Mouse (Mus musculus) CH12.LX (cell line): Measurements from ENCODE around the gene Sh2b1. TPM values are rescaled to one million over a fixed set of nuclear protein-coding genes. Genes with fewer than 3 reads are reported as not detected.

ENCODE experiments used
- DNase-seq: peaks from one replicate; pipeline ENCODE4 v3.0.0-alpha.2; 2013; ENCODE audit errors: extremely low read depth
- H3K27ac ChIP-seq: 2 replicates; pipeline ENCODE4 v1.5.1; 2012; ENCODE audit warnings: low read depth, mild to moderate bottlenecking, control low read depth, moderate library complexity; ENCODE audit not compliant: insufficient read depth
- H3K27me3 ChIP-seq: replicated peaks from 2 replicates; pipeline ENCODE3; 2012; ENCODE audit warnings: inconsistent platforms
- H3K36me3 ChIP-seq, 2 experiments: replicated peaks in 1 of 2; 2 replicates each; pipeline versions ENCODE3 to v1.6.1; 2012; ENCODE audit warnings: inconsistent platforms in 1 of 2, low read length in 1 of 2, mild to moderate bottlenecking in 1 of 2, mixed read lengths in 1 of 2, moderate library complexity in 1 of 2; ENCODE audit not compliant: control insufficient read depth in 1 of 2, insufficient read depth in 1 of 2
- H3K4me1 ChIP-seq, 2 experiments: 2 replicates each; pipeline ENCODE4 v1.6.1; 2012; ENCODE audit warnings: inconsistent platforms in 1 of 2, moderate library complexity in 1 of 2; ENCODE audit not compliant: insufficient read depth in 2 of 2, control insufficient read depth in 1 of 2
- H3K4me2 ChIP-seq: 2 replicates; pipeline ENCODE4 v1.6.1; 2012; ENCODE audit warnings: low read depth, mild to moderate bottlenecking, control low read depth; ENCODE audit not compliant: poor library complexity, insufficient read depth, severe bottlenecking
- H3K4me3 ChIP-seq, 3 experiments: fragments of 150-350 bp in 1 of 3; sonication (generic) in 1 of 3; replicated peaks in 1 of 3; 2 replicates each; pipeline versions ENCODE3 to v1.5.1; 2011 to 2012; ENCODE audit warnings: low read depth in 2 of 3, low read length in 2 of 3, mild to moderate bottlenecking in 2 of 3, moderate library complexity in 2 of 3, control low read depth in 1 of 3, improper control_type of control experiment in 1 of 3, inconsistent platforms in 1 of 3, mixed read lengths in 1 of 3; ENCODE audit not compliant: poor library complexity in 1 of 3
- H3K79me2 ChIP-seq: replicated peaks from 2 replicates; pipeline ENCODE4 v1.6.1; 2012; ENCODE audit warnings: mild to moderate bottlenecking, moderate library complexity; ENCODE audit not compliant: control insufficient read depth, poor library complexity, insufficient read depth, severe bottlenecking; ENCODE audit errors: extremely low read depth
- H3K9ac ChIP-seq: 2 replicates; pipeline ENCODE4 v1.6.1; 2012; ENCODE audit warnings: low read depth, mild to moderate bottlenecking, control low read depth, moderate library complexity; ENCODE audit not compliant: insufficient read depth
- H3K9me3 ChIP-seq: replicated peaks from 2 replicates; pipeline ENCODE3; 2012; ENCODE audit warnings: low read length, inconsistent platforms, mixed read lengths
- ELF1 ChIP-seq: IDR thresholded peaks from 2 replicates; pipeline ENCODE4 v1.6.1; 2014; ENCODE audit warnings: low read depth, mild to moderate bottlenecking, inconsistent platforms, low read length, improper control_type of control experiment
- IRF4 ChIP-seq: IDR thresholded peaks from 2 replicates; pipeline ENCODE4 v1.6.1; 2014; ENCODE audit warnings: low read depth, mild to moderate bottlenecking, inconsistent platforms, low read length, improper control_type of control experiment
- JUND ChIP-seq: conservative IDR thresholded peaks from 2 replicates; pipeline ENCODE4 v1.6.1; 2011; ENCODE audit warnings: low read depth, low read length, improper control_type of control experiment
- MEF2A ChIP-seq: IDR thresholded peaks from 2 replicates; pipeline ENCODE4 v1.6.1; 2014; ENCODE audit warnings: low read depth, mild to moderate bottlenecking, inconsistent platforms, low read length, improper control_type of control experiment, borderline replicate concordance
- MXI1 ChIP-seq: IDR thresholded peaks from 2 replicates; pipeline ENCODE4 v1.6.1; 2011; ENCODE audit warnings: mild to moderate bottlenecking, low read depth, low read length, improper control_type of control experiment
- MYC ChIP-seq: IDR thresholded peaks from 2 replicates; pipeline ENCODE4 v1.6.1; 2011; ENCODE audit warnings: low read depth, mild to moderate bottlenecking, improper control_type of control experiment, low read length
- TCF12 ChIP-seq: IDR thresholded peaks from 2 replicates; pipeline ENCODE4 v1.6.1; 2014; ENCODE audit warnings: low read depth, mild to moderate bottlenecking, inconsistent platforms, low read length, improper control_type of control experiment
- USF1 ChIP-seq: IDR thresholded peaks from 2 replicates; pipeline ENCODE4 v1.6.1; 2014; ENCODE audit warnings: low read depth, mild to moderate bottlenecking, inconsistent platforms, low read length, improper control_type of control experiment
- ZC3H11A ChIP-seq: IDR thresholded peaks from 2 replicates; pipeline ENCODE4 v1.6.1; 2012; ENCODE audit warnings: low read depth, mild to moderate bottlenecking, inconsistent platforms, low read length, improper control_type of control experiment
- ZKSCAN1 ChIP-seq: IDR thresholded peaks from 2 replicates; pipeline ENCODE4 v1.6.1; 2012; ENCODE audit warnings: low read depth, inconsistent platforms, low read length, improper control_type of control experiment, borderline replicate concordance
- dilution Hi-C: fragments of 300-500 bp; cut with MboI; formaldehyde crosslinking; loops from 2 replicates; pipeline ENCODE4 v1.14.3; 2020; ENCODE audit warnings: low sequenced_read_pairs; ENCODE audit not compliant: extremely low pct_unique_long_range_greater_than_20kb, extremely low pct_ligation_motif_present
- in situ Hi-C: fragments of 300-500 bp; cut with MboI; formaldehyde crosslinking; loops from 3 replicates; pipeline ENCODE4 v1.14.3; 2019; ENCODE audit warnings: low sequenced_read_pairs, low pct_ligation_motif_present, low pct_unique_long_range_greater_than_20kb, mixed read lengths
- polyA plus RNA-seq: library from polyadenylated mRNA; unstranded; fragments of >175 nt; gene quantifications from 2 replicates; pipeline ENCODE4 v1.2.1, GENCODE M21; 2012; ENCODE audit warnings: low read depth; ENCODE audit not compliant: insufficient read length
- total RNA-seq, 2 experiments: library from RNA; depleted of rRNA; stranded (reverse); fragments of 300-350 nt in 1 of 2; fragments of >200 nt in 1 of 2; gene quantifications; 2 replicates each; pipeline ENCODE4 v1.2.3; 2012 to 2014

Gene Sh2b1
- total and polyA plus RNA-seq, 3 experiments: 5.2 to 31.3 (median 13.4) TPM

DNA sequence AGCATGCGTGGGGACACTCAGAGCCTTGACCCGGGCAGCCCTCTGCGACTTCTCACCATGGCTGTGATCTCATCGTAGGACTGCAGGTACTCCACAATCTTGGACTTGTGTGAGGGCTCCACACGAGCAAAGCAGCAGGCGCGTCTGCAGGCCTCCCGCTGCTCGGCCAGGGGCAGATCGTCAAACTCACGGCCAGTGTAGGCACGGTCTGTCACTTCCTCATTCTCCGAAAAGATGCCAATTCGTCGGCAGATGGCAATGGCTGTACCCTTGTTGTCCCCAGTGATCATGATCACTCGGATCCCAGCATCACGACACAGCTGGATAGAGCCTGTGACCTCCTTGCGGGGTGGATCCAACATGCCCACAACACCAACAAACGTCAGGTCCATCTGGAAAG, 26.7 kb downstream of the Sh2b1 start:
- H3K9me3 ChIP-seq: no peaks in the 10 kb centered on the region
- no peak for DNase-seq
- no peak overlapping the region for H3K27ac ChIP-seq
- no peaks in the 10 kb centered on the region for H3K79me2 ChIP-seq
- peaks cover 6 to 8% of the 10 kb centered on the region in 2 experiments; a peak in 3 of 4 replicates for H3K4me1 ChIP-seq
- no peak overlapping the region for H3K4me2 ChIP-seq
- in situ Hi-C loops: no loop called here
- H3K27me3 ChIP-seq: no peaks in the 10 kb centered on the region
- TF ChIP-seq USF1: no peak
- TF ChIP-seq ZKSCAN1: no peak
- TF ChIP-seq, all 38 proteins: peak for 0
- peaks cover 57 to 76% of the 10 kb centered on the region in 2 experiments for H3K36me3 ChIP-seq
- no peak overlapping the region for H3K4me3 ChIP-seq
- dilution Hi-C loops: no loop called here
- no peak overlapping the region for H3K9ac ChIP-seq

GRCm38 (mm10) chr7:126446217-126446616, 29.0 kb downstream of the Sh2b1 start:
- no peak for TF ChIP-seq USF1
- TF ChIP-seq MEF2A: no peak
- no peak for TF ChIP-seq MYC
- Histone ChIP-seq H3K4me3 (no peak overlapping the region), H3K9ac (no peak overlapping the region), H3K4me1 (no peaks in the 10 kb centered on the region), H3K36me3 (peaks cover 71 to 93% of the 10 kb centered on the region in 2 experiments), H3K27me3 (no peaks in the 10 kb centered on the region), H3K4me2 (no peak overlapping the region), H3K9me3 (no peaks in the 10 kb centered on the region), H3K27ac (no peak overlapping the region), H3K79me2 (no peaks in the 10 kb centered on the region)
- dilution Hi-C loops (no loop called here), in situ Hi-C loops (no loop called here)
- DNase-seq: no peak

- H3K4me3 ChIP-seq: no peak overlapping the region
- TF ChIP-seq IRF4 (no peak), ELF1 (no peak), TCF12 (no peak), JUND (no peak), ZC3H11A (no peak), MXI1 (no peak)
- dilution Hi-C loops: no loop called here
- H3K9me3 ChIP-seq: no peaks in the 10 kb centered on the region
- in situ Hi-C loops: no loop called here
- no peaks in the 10 kb centered on the region for H3K4me1 ChIP-seq
- no peak for DNase-seq
- no peaks in the 10 kb centered on the region for H3K27me3 ChIP-seq
- peaks cover 74 to 94% of the 10 kb centered on the region in 2 experiments for H3K36me3 ChIP-seq
- H3K4me2 ChIP-seq: no peak overlapping the region
- no peak overlapping the region for H3K27ac ChIP-seq
- no peak overlapping the region for H3K9ac ChIP-seq
- H3K79me2 ChIP-seq: no peaks in the 10 kb centered on the region
Measured at GRCm38 (mm10) chr7:126445104-126445815, 30.0 kb downstream of the Sh2b1 start.
